In the genomic region with DNA sequence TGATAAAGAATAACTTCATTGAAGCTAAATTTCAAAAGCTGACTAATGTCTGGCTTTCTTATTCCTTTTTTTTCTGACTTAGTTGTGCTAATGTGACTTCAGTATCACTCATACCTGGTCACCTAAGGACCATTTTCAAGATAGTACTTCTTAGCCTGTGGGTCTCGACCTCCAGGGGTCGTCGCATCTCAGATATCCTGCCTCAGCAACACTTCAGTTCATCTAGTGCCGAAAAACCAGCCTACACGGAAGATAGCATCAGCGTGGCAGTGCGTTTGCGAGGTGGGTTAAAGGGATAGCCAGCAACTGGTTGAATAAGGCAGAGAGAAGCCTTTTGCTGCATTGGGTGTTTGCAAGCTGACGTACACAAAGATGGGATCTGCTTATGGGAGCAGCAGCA, we compare ENCODE assay signal across 23 mouse cellular contexts.
A peak's percentile ranks its signal among the peaks of the same experiment; 100 is the strongest.
DNase-seq lines count a peak whose midpoint lies in the region; ATAC-seq and TF ChIP-seq lines count a peak whose summit lies in the region.
"Had no signal": no experiment of that assay in that cellular context is flagged by ENCODE, and none has a peak within 500 bp of the region (broad histone marks: within the 10 kb centered on the region; RNA-seq: fewer than 3 reads in every experiment).

No protein-coding gene starts in this region.

- no peak for TF ChIP-seq CTCF in testis, adult 2 months (IDR thresholded peaks at IDR 0.05; ENCODE audit: control insufficient read depth, insufficient read depth, insufficient replicate concordance, low read depth, low read length)

- no peaks in the 10 kb centered on the region for H3K27me3 ChIP-seq in testis, adult 2 months (ENCODE audit: control insufficient read depth, insufficient read depth, low read length)
- H3K27me3 ChIP-seq: CH12.LX; embryonic facial prominence, embryonic 15.5 days; forebrain, embryonic 15.5 days; heart, embryonic 13.5 days; hindbrain, embryonic 15.5 days had no signal

- H3K36me3 ChIP-seq in testis, adult 2 months (ENCODE audit: control insufficient read depth, insufficient read depth, low read length) = no peaks in the 10 kb centered on the region
- H3K36me3 ChIP-seq: embryonic facial prominence, embryonic 15.5 days; forebrain, embryonic 10.5 days; forebrain, embryonic 15.5 days; heart, embryonic 13.5 days; hindbrain, embryonic 15.5 days had no signal

- peaks cover 4% of the 10 kb centered on the region for H3K4me1 ChIP-seq in testis, adult 2 months (ENCODE audit: control insufficient read depth, insufficient read depth, low read length)
- H3K4me1 ChIP-seq: embryonic facial prominence, embryonic 15.5 days; forebrain, embryonic 15.5 days; heart, embryonic 13.5 days; hindbrain, embryonic 15.5 days had no signal

- H3K4me3 ChIP-seq in testis, adult 2 months (ENCODE audit: control insufficient read depth, low read depth, low read length) = peak overlapping the region; percentile 39
- H3K4me3 ChIP-seq: embryonic facial prominence, embryonic 15.5 days; erythroblast, embryonic 14.5 days; forebrain, embryonic 10.5 days; forebrain, embryonic 15.5 days; heart, embryonic 13.5 days; hindbrain, embryonic 15.5 days had no signal

- TF ChIP-seq POLR2A in testis, adult 2 months (IDR thresholded peaks at IDR 0.05; ENCODE audit: control insufficient read depth, low read depth, low read length) = no peak

- DNase-seq in CD4-positive, CD25-positive, alpha-beta regulatory T cell, adult 2 months (ENCODE audit: low read depth, low spot score) = peak; percentile 37
- DNase-seq in testis, postnatal 14 days (ENCODE audit: low spot score) = no peak
- peak; percentile 46 for DNase-seq in thymus, postnatal 0 days (ENCODE audit: low spot score)
- peak; percentile 63 for DNase-seq in thymus, postnatal 4 days
- DNase-seq in kidney, adult 8-10 months = no peak
- DNase-seq in lung, postnatal 14 days = no peak
- DNase-seq: adrenal gland, adult 2 months; adrenal gland, postnatal 25 days; B cell, adult 2 months; cerebellum, adult 2 months; cerebellum, postnatal 10 days; embryo, embryonic 11 days; gastrocnemius, postnatal 10 days; heart, postnatal 36 days had no signal

- H3K27ac ChIP-seq in testis, adult 2 months (ENCODE audit: control insufficient read depth, insufficient read depth, low read depth, low read length) = no peak overlapping the region
- H3K27ac ChIP-seq: embryonic facial prominence, embryonic 15.5 days; forebrain, embryonic 10.5 days; forebrain, embryonic 15.5 days; heart, embryonic 13.5 days; hindbrain, embryonic 15.5 days had no signal

- no peak for ATAC-seq in CD4-positive, CD25-positive, alpha-beta regulatory T cell, adult 4 months
- ATAC-seq: forebrain, embryonic 15.5 days had no signal

Comparison
In these comparisons a context has a peak if more than half of its experiments do, and no peak if none do; other contexts are left out.
1. DNase-seq: peak in CD4-positive, CD25-positive, alpha-beta regulatory T cell, adult 2 months (single experiment), thymus, postnatal 0 days (single experiment) and thymus, postnatal 4 days (single experiment); none in testis, postnatal 14 days (single experiment), kidney, adult 8-10 months (0 of 2) and lung, postnatal 14 days (single experiment).